Mouse (Mus musculus): ENCODE measurements at regions not wholly inside any gene's neighbourhood (a gene's known extent, or its start where the extent isn't known, plus 50 kb on each side); places are given as distances from the start of the nearest gene placed in this dataset.

GRCm38 (mm10) chr8:5964299-5964698, 859.1 kb upstream of the Slc10a2 start:
- TF ChIP-seq FLI1 (IDR thresholded peaks at IDR 0.05; ENCODE audit: low read length) (no peak), GATA1 (IDR thresholded peaks at IDR 0.05; ENCODE audit: borderline replicate concordance, low read length) (no peak)
